Mouse (Mus musculus): ENCODE data around the gene Slco1a6. TPM values are rescaled to one million over a fixed set of nuclear protein-coding genes. Genes with fewer than 3 reads are reported as not detected.

The Slco1a6 gene
- total RNA-seq, 2 experiments from 2014 or later, result 1.1 TPM; not detected in 1

DNA sequence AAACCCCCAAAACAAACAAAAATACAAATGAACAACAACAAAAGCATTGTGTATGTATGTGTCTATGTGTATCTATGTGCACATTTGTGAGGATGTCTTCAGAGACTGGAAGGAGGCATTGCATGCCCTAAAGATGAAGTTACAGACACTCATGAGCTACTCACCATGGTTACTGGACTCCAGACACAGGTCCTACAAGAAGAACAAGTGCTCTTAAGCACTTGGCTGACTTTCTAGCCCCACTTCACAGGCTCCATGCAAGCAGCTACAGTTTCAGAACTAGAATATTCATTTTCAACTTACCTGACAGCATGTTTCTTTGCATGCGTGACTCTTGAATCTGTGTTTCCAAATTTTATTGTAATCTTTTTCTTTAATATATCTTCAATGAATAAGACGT lies 172.6 kb downstream of the Slco1a6 start:
- no peak for DNase-seq

Other genes with a start within 250 kb of the Slco1a6 start
- not detected for gene Gm6614, start 197.1 kb downstream of the Slco1a6 start, total RNA-seq (2021)
- not detected for gene Iapp, start 89.9 kb upstream of the Slco1a6 start, total RNA-seq (2021)
- not detected for gene Slco1a5, start 114.5 kb upstream of the Slco1a6 start, total RNA-seq (2021)
- 10 to 100 TPM; 11.3 to 11.9 TPM for gene Pyroxd1, start 137.1 kb upstream of the Slco1a6 start, total RNA-seq (2021)
- 10 to 100 TPM; 12.7 to 14.3 TPM for gene Recql, start 178.6 kb upstream of the Slco1a6 start, total RNA-seq (2021)
- 10 to 100 TPM; 28.3 to 36.3 TPM for gene Golt1b, start 178.7 kb upstream of the Slco1a6 start, total RNA-seq (2021)
- gene Spx, start 204.9 kb upstream of the Slco1a6 start, total RNA-seq (2021), result not detected

Data from heart, postnatal 4 days (tissue).